Mouse (Mus musculus) activated CD4-positive, CD25-positive, alpha-beta regulatory T cell, adult 4 months (primary cell): ENCODE results near the gene Olfr287. TPM values are rescaled to one million over a fixed set of nuclear protein-coding genes. Genes with fewer than 3 reads are reported as not detected.

Experiments
- ATAC-seq: one replicate; pipeline ENCODE4 v1.8.0; 2017
- polyA plus RNA-seq, 2 experiments: library from polyadenylated mRNA; unstranded; fragments of 100-300 nt; shearing (Covaris generic); gene quantifications; one replicate each; pipeline ENCODE4 v1.2.1; 2017

The Olfr287 gene
- not detected for polyA plus RNA-seq

DNA sequence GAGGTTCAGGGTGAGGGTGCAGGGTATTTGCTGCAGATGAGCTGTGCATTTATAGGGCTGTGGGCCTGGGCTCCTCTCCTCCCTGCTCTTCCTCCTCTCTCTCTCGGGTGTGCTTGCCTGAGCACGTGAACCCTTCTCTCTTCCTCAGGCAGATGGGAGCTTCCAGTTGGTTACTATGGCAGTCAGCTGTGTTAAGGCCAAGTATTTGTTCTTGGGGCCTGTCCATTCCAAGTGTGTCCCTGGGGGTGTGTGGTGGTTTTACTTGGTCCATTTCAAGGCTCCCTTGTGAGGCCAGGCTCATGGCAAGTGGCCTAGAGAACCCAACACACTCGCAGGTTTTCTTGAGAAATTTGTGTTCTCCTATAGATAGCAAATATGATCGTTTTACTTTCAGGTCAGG is at the start of gene Olfr287, which contains the start of gene Gm44579:
Gene Olfr287, minus strand, starts transcription at position 180 of the 400 bp plus-strand sequence.
Gene Gm44579, minus strand, starts transcription at position 101 of the 400 bp plus-strand sequence.
- ATAC-seq = no peak

GRCm38 (mm10) chr15:98257776-98258175 is 36.9 kb upstream of the Olfr287 start:
- no peak for ATAC-seq

DNA sequence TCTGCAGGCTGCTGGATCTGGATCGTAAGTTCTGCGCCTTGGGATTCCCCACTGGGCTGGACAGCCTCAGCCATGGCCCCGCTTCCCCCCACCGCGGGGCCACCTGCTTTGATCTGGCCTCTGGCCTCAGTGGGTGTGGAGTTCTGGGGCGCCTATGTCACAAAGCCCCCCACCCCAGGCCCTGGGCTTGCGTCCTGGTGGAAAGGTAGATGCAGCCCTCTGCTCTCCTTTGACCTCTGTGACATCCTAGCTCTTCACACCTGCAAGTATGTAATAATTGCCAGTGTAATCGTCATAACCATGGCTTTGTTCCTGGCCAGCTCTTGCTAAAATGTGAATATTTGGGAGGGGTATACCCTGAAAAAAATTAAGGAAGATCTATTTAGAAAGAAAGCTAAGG is 36.3 kb upstream of the Olfr287 start, which contains the start of gene H1fnt:
Gene H1fnt, minus strand, starts transcription at position 101 of the 400 bp plus-strand sequence.
- no peak for ATAC-seq

DNA sequence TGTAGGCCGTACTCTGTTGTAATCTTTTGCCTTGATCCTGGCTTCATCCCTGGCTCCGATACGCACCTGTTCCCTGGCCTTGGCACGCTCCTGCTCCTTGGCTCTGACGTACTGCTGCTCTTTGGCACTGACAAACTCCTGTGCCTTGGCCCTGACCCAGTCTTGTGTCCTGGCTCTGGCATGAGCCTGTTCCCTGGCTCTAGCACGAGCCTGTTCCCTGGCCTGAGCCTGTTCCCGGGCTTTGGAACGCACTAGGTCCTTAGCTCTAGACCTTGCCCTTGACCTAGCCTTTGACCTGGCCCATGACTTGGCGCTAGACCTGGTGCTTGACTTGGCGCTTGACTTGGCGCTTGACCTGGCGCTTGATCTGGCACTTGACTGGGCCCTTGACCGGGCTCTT is 35.4 kb upstream of the Olfr287 start:
- no peak for ATAC-seq

- no peak for ATAC-seq
Observed at GRCm38 (mm10) chr15:98235442-98235841, 14.6 kb upstream of the Olfr287 start.

GRCm38 (mm10) chr15:98234350-98234749 is 13.5 kb upstream of the Olfr287 start, which contains the start of gene Olfr286:
TSS of gene Olfr286 (minus strand) at chr15:98234450.
- no peak for ATAC-seq

GRCm38 (mm10) chr15:98226096-98226495 is 5.2 kb upstream of the Olfr287 start:
- no peak for ATAC-seq

DNA sequence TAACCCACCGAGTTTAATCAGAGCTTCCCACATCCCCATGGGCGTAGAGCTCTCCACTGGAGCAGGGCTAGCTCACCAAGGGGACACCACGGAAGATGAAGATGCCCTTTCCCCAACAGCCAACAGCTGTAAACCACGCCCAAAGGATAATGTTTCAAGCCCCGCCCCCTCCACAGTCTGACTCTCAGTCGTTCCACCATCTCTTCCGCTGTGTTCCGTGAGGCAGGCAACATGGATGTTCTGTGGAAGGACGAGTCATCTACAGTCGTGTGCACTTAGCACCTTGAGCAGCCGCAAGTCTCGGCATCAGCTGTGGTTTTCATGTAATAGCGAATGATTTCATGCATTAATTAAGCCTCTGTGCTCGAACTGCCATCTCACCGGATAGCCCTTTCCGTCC is 4.8 kb upstream of the Olfr287 start:
- ATAC-seq = no peak

DNA sequence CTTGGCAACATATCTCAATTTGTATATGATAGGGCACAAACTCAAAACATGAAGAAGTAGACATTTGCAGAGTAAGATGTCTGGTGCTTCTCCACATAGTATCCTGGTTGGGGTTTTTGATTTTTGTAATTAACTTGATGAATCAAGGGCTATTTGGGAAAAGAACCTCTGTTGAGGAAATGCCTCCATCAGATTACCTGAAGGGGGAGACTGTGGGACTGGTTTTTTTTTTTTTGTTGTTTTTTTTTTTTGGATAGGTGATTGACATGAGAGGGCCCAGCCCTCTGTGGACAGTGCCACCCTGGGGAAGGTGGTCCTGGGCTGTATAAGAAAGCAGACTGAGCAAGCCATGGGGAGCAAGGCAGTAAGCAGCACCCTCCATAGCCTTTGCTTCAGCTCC is 1.5 kb upstream of the Olfr287 start:
- ATAC-seq = no peak

DNA sequence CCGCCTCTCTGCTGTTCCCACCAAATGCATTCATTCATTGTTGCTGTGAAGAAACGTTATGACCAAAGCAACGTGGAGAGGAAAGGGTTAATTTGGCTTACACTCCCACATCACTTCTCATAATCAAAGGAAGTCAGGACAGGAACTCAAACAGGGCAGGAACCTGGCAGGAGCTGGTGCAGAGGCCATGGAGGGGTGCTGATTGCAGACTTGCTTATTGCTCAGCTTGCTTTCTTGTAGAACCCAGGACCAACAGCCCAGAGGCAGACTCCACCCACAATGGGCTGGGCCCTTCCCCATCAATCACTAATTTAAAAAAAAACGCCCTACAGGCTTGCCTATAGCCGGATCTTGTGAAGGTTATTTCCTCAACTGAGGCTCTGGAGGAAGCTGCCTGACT is 6.7 kb downstream of the Olfr287 start:
- no peak for ATAC-seq

DNA sequence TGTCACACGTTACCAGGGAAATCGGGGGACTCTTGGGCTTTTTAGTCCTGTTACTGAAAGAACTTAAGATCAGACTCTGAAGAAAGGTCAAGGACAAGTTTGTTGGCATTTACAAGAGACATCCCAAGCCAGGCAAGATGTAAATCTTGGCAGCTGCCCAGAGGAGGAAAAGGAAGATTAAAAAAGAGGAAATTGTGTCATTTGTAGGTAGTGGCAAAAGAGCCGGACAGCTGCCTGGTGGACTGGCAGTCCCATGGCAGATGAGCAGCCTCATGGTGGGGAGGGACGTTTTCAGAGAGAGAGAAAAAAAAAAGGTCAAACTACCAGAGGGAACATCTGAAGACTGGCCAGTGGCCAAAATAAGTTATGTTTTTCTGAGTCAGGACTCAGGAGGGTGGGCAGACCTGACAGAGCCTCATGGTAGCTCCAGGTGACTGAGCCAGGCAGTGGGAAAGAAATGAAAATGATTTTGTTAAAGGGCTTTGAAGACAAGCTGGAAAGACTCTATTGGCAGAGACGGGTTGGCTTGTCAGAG is 7.5 kb downstream of the Olfr287 start:
- no peak for ATAC-seq

GRCm38 (mm10) chr15:98209676-98210075 is 11.2 kb downstream of the Olfr287 start:
- ATAC-seq = no peak

DNA sequence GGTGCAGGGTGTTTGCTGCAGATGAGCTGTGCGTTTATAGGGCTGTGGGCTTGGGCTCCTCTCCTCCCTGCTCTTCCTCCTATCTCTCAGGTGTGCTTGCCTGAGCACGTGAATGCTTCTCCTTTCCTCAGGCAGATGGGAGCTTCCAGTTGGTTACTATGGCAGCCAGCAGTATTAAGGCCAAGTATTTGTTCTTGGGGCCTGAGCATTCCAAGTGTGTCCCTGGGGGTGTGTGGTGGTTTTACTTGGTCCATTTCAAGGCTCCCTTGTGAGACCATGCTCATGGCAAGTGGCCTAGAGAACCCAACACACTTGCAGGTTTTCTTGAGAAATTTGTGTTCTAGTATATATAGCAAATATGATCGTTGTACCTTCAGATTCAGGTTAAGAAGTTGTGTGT is 25.4 kb downstream of the Olfr287 start, which contains the start of gene Olfr288:
Gene Olfr288, minus strand, starts transcription at position 101 of the 400 bp plus-strand sequence.
- ATAC-seq = no peak

- ATAC-seq = no peak
Observed at GRCm38 (mm10) chr15:98184456-98184855, 36.4 kb downstream of the Olfr287 start.

DNA sequence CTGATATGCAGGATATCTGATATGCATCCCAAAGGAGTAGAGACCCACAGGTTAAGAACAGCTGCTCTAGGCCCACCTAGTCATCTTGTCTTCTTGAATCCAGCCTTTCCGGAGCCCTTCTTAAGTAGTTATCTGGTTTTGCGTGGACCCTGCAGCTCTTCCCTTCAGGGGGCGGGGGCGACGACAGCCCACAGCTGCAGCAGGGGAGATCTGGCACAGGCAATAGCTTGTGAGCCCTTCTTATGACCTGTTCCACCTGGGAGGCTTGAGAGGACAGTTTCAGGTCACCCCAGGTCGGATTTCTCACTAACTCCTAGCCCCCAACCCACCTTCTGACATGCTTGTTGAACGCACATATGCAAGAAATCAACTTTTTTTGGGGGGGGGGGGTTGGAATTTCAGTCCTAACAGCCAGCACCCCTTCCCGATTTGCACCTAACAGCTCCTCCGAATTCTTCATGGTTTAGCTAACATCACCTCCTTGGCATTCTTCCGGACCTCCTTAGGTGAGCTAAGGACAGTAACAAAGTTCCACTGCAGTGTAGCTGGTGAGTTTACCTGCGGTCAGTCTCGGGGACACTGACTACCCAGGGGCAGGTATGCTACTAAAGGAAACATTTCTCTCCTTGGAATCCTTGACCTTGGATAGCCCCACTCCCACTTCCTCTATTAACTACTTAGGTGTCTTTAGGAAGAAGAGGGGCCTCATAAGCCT is 38.8 kb downstream of the Olfr287 start:
- ATAC-seq = no peak

DNA sequence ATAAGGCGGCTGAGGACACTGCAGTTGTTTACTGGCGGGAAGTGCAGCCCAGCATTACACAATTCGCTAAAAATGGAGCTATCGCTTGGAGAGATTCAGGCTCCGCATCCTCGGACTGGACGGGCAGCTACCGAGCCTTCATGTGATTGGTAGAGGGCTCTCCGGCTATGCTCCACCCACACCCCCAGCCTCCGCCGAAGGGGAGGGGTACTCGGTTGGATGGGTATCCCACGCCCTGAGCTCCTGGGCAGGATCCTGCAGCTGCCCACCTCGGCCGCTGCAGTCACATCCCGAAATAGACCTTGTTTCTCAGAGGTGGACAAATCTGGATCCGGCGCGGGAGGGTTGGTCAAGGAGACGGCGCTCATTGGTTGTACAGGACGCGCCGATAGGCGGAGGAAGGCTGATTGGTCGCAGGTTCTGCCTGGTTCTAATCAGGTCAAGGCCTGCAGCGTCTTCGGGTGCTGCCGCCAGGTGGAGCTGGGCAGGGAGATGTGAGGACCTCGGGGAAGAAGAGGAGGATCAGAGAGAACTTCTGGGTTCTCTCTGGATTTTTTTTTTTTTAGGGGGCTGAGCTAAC is 39.6 kb downstream of the Olfr287 start:
- peak; percentile 96 for ATAC-seq

GRCm38 (mm10) chr15:98180567-98181131 is 40.2 kb downstream of the Olfr287 start:
- ATAC-seq = no peak

DNA sequence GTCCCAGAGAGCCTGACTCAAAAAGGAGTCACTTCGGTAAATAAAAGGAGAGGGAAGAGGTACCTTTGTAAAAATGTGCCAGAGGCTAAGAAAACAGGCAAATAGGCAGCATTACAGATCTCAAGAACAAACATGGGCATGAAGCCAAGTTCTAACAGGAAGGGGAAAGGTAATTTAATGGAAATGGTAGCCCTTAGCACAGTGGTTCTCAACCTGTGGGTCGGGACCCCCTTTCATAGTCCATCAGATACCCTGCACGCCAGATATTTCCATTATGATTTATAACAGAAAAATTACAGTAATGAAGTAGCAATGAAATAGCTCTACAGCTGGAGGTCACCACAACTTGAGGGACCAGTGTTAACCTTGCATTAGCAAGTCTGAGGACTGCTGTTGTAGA is 43.5 kb downstream of the Olfr287 start:
- no peak for ATAC-seq

DNA sequence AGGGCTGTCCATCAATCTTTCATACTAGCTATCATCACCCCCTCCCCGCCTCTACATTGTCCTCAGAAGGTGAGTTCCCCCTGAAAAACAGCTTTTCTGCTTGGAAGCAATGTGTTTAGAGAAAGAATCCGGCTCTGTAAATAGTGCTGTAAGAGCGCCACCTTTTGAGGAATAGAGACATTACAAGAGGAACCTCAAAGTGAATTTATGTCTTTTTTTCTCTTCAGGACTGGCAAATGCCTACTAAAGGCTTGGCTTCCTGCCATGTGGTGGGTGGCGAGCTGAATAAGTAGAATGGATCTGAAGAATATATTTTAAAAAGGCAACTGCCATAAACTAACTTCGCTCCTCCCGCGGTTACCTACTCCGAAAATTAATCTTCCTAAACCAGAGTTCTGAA is 47.0 kb downstream of the Olfr287 start:
- ATAC-seq = peak; percentile 36

- ATAC-seq = no peak
Observed at GRCm38 (mm10) chr15:98172113-98172512, 48.7 kb downstream of the Olfr287 start.

DNA sequence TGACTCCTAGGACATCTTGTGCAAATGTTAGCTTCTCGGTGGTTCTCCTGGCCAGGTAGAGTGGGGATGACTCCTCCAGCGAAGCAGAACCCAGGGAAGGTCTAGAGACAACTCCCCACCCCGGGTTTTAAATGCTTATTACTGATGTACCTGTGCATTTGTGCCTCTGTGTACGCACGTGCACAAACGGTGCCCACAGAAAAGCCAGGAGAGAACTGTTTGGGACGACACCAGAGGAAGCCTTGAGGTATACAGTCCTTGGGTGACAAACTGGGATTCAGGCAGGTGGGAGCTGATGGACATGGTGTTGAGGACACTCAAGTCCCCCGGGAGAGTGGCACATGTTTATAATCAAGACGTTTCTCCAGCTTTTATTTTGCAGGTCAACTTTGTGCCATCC is 49.9 kb downstream of the Olfr287 start:
- no peak for ATAC-seq

GRCm38 (mm10) chr15:98170365-98170764 is 50.5 kb downstream of the Olfr287 start:
- ATAC-seq = no peak

DNA sequence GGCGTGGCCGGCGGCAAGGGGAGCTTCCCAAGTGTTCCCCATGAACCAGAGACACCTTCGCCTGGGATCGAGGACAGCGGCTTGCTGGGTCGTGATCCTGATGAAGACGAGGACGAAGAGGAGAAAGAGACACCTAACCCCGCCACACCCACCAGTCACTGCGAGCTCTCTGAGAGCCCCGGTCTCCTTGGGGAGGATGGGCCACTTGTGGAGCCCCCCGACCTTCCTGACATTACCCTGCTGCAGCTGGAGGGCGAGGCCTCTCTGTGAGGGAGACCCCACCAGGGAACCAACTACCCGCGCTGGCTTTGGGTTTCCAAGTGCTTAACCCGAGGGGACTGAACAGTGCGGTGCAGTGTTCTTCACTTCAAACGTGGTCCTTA is 52.2 kb downstream of the Olfr287 start:
- ATAC-seq = no peak
